Mouse (Mus musculus) granulocyte monocyte progenitor cell, adult 5-6 weeks (primary cell): ENCODE data around the gene Inmt. TPM values are rescaled to one million over a fixed set of nuclear protein-coding genes. Genes with fewer than 3 reads are reported as not detected.

Experiments
- total RNA-seq, 2 experiments: library from RNA; stranded (forward) in 1 of 2; stranded (reverse) in 1 of 2; fragments of 200-712, 200-1000 nt in 1 of 2; fragments of >200 nt in 1 of 2; fragmentation: Nextera tagmentation in 1 of 2; gene quantifications; 2 replicates each; pipeline ENCODE4 v1.2.3; 2014 to 2017

The Inmt gene
- total RNA-seq, 2 experiments from 2014 or later: not detected

Other genes starting within 250 kb of the Inmt start
- gene Nod1, start 202.4 kb downstream of the Inmt start, total RNA-seq (2014; fragmentation: Nextera tagmentation): 5.4 and 7.8 TPM in 2 replicates
- 5.5 and 7.2 TPM in 2 replicates for gene Nod1, start 202.4 kb downstream of the Inmt start, total RNA-seq (2017)
- 12.8 and 18.7 TPM in 2 replicates for gene Ggct, start 182.1 kb downstream of the Inmt start, total RNA-seq (2014; fragmentation: Nextera tagmentation)
- gene Ggct, start 182.1 kb downstream of the Inmt start, total RNA-seq (2017): 39.6 and 41.1 TPM in 2 replicates
- gene Gars, start 137.0 kb downstream of the Inmt start, total RNA-seq (2014; fragmentation: Nextera tagmentation): 72.5 and 76.4 TPM in 2 replicates
- 114 and 122 TPM in 2 replicates for gene Gars, start 137.0 kb downstream of the Inmt start, total RNA-seq (2017)
- not detected in 2 replicates for gene Crhr2, start 42.0 kb downstream of the Inmt start, total RNA-seq (2014; fragmentation: Nextera tagmentation)
- gene Crhr2, start 42.0 kb downstream of the Inmt start, total RNA-seq (2017): not detected in 2 replicates
- 0.99 and 3.3 TPM in 2 replicates for gene Mindy4, start 28.3 kb upstream of the Inmt start, total RNA-seq (2014; fragmentation: Nextera tagmentation)
- 2.4 and 3.1 TPM in 2 replicates for gene Mindy4, start 28.3 kb upstream of the Inmt start, total RNA-seq (2017)
- 0.45 and 1.1 TPM in 2 replicates for gene Aqp1, start 161.4 kb upstream of the Inmt start, total RNA-seq (2014; fragmentation: Nextera tagmentation)
- 1.8 and 3.4 TPM in 2 replicates for gene Aqp1, start 161.4 kb upstream of the Inmt start, total RNA-seq (2017)
- gene Ghrhr, start 201.3 kb upstream of the Inmt start, total RNA-seq (2014; fragmentation: Nextera tagmentation): not detected in 2 replicates
- gene Ghrhr, start 201.3 kb upstream of the Inmt start, total RNA-seq (2017): not detected in 2 replicates